Comparison of ENCODE assay signal across 8 mouse cellular contexts in genomic region chr10:121836507-121837165, GRCm38 (mm10).
DNase-seq lines count a peak whose midpoint lies in the region; ATAC-seq and TF ChIP-seq lines count a peak whose summit lies in the region.

No protein-coding gene starts in this region.

- no peaks in the 10 kb centered on the region for H3K4me1 ChIP-seq in bone marrow macrophage, adult 2 months (ENCODE audit: control insufficient read depth, insufficient read depth, low read length)
- H3K4me1 ChIP-seq in intestine, embryonic 14.5 days (replicated peaks; ENCODE audit: control insufficient read depth, insufficient read depth, low read length) = no peaks in the 10 kb centered on the region; the same call in none of the 2 replicates

- no peak overlapping the region for H3K27ac ChIP-seq in bone marrow macrophage, adult 2 months (ENCODE audit: insufficient read depth, low read depth, low read length)
- H3K27ac ChIP-seq in intestine, embryonic 14.5 days (ENCODE audit: low read depth) = peak overlapping the region; percentile 84

- 31% methylated on average over 18 of the region's 18 CpGs for WGBS in intestine, embryonic 14.5 days

- H3K4me3 ChIP-seq in bone marrow macrophage, adult 2 months (ENCODE audit: insufficient read depth, low read length) = peak overlapping the region; percentile 45
- no peak overlapping the region for H3K4me3 ChIP-seq in intestine, embryonic 14.5 days (ENCODE audit: low read depth, low read length)

- no peaks in the 10 kb centered on the region for H3K27me3 ChIP-seq in intestine, embryonic 14.5 days (replicated peaks; ENCODE audit: control insufficient read depth, insufficient read depth, low read length)

- no peak for TF ChIP-seq CTCF in bone marrow macrophage, adult 2 months (IDR thresholded peaks at IDR 0.05; ENCODE audit: low read depth, low read length)

- H3K9ac ChIP-seq in intestine, embryonic 14.5 days (ENCODE audit: low read length) = no peak overlapping the region

- H3K4me2 ChIP-seq in intestine, embryonic 14.5 days (ENCODE audit: low read length) = peak overlapping the region; percentile 29

- peak; percentile 10 for DNase-seq in cerebellum, adult 8-10 months
- no peak for DNase-seq in cerebellum, adult 11-12 months
- DNase-seq in gastrocnemius, postnatal 25 days = peak; percentile 79
- peak; percentile 83 for DNase-seq in intestine, embryonic 14.5 days (ENCODE audit: low spot score)
- DNase-seq in left cerebral cortex, postnatal 14 days (ENCODE audit: low spot score in 2 of 2) = peak; percentile 57 to 61
- DNase-seq in naive thymus-derived CD4-positive, alpha-beta T cell, adult 2 months (ENCODE audit: low read depth) = peak; percentile 51
- peak; percentile 71 to 84 for DNase-seq in urinary bladder, postnatal 4 days (ENCODE audit: low spot score in 2 of 2)

- no peak for TF ChIP-seq POLR2A in bone marrow macrophage, adult 2 months (IDR thresholded peaks at IDR 0.05; ENCODE audit: borderline replicate concordance, low read depth, low read length)

- intact Hi-C loops in left cerebral cortex, postnatal 14 days (cut with DNase I) = loop anchor here (5.0 kb wide), 1 partner anchor 211 kb away; the partner anchor contains the start of gene Srgap1

- peak; percentile 56; the same call in 1 of the 2 replicates for ATAC-seq in intestine, embryonic 14.5 days (replicated peaks; ENCODE audit: low FRiP score, low TSS enrichment, low read depth)

- peaks cover 10% of the 10 kb centered on the region; the same call in 1 of the 2 replicates for H3K36me3 ChIP-seq in intestine, embryonic 14.5 days (ENCODE audit: control insufficient read depth, insufficient read depth, low read length)

- H3K9me3 ChIP-seq in intestine, embryonic 14.5 days (ENCODE audit: control insufficient read depth, low read length) = no peaks in the 10 kb centered on the region; the same call in 1 of the 2 replicates
